Mouse (Mus musculus): Measurements from ENCODE around the gene Vpreb2. TPM values are rescaled to one million over a fixed set of nuclear protein-coding genes. Genes with fewer than 3 reads are reported as not detected.
"Not testable (repeated sequence)": the region's sequence is repeated elsewhere in the genome, so short reads cannot be mapped to it uniquely, and the experiment has no call there.

Vpreb2 gene
- polyA plus RNA-seq, 1 experiment, result not detected

- Histone ChIP-seq H3K4me3 (replicated peaks) (no peak overlapping the region), H3K9me3 (ENCODE audit: control insufficient read depth, low read length) (peaks cover 7% of the 10 kb centered on the region), H3K4me1 (ENCODE audit: control insufficient read depth) (peaks cover 8% of the 10 kb centered on the region), H3K27me3 (ENCODE audit: control insufficient read depth) (no peaks in the 10 kb centered on the region), H3K36me3 (ENCODE audit: control insufficient read depth) (no peaks in the 10 kb centered on the region)
- TF ChIP-seq TAL1 (IDR thresholded peaks at IDR 0.05; ENCODE audit: low read length) (no peak), GATA1 (IDR thresholded peaks at IDR 0.05; ENCODE audit: low read length) (no peak)
These were observed 4.8 kb downstream of the Vpreb2 start for GRCm38 (mm10) chr16:17985078-17985477.

GRCm38 (mm10) chr16:17986456-17987132 is 6.4 kb downstream of the Vpreb2 start:
- Histone ChIP-seq H3K4me3 (replicated peaks) (no peak overlapping the region), H3K9me3 (ENCODE audit: control insufficient read depth, low read length) (peaks cover 15% of the 10 kb centered on the region), H3K36me3 (ENCODE audit: control insufficient read depth) (no peaks in the 10 kb centered on the region), H3K27me3 (ENCODE audit: control insufficient read depth) (no peaks in the 10 kb centered on the region), H3K4me1 (ENCODE audit: control insufficient read depth) (peaks cover 8% of the 10 kb centered on the region)
- TF ChIP-seq TAL1 (IDR thresholded peaks at IDR 0.05; ENCODE audit: low read length), result no peak

GRCm38 (mm10) chr16:17987703-17988102 is 7.5 kb downstream of the Vpreb2 start:
- no peak for TF ChIP-seq GATA1 (IDR thresholded peaks at IDR 0.05; ENCODE audit: low read length)
- TF ChIP-seq TAL1 (IDR thresholded peaks at IDR 0.05; ENCODE audit: low read length), result no peak
- Histone ChIP-seq H3K9me3 (ENCODE audit: control insufficient read depth, low read length) (peaks cover 24% of the 10 kb centered on the region), H3K27me3 (ENCODE audit: control insufficient read depth) (no peaks in the 10 kb centered on the region), H3K4me1 (ENCODE audit: control insufficient read depth) (peaks cover 8% of the 10 kb centered on the region), H3K36me3 (ENCODE audit: control insufficient read depth) (no peaks in the 10 kb centered on the region), H3K4me3 (replicated peaks) (no peak overlapping the region)

GRCm38 (mm10) chr16:17992321-17992720 is 12.1 kb downstream of the Vpreb2 start:
- H3K36me3 ChIP-seq (ENCODE audit: control insufficient read depth), result not testable (repeated sequence)
- peaks cover 24% of the 10 kb centered on the region for H3K9me3 ChIP-seq (ENCODE audit: control insufficient read depth, low read length)

GRCm38 (mm10) chr16:17999668-18000067 is 19.4 kb downstream of the Vpreb2 start:
- H3K9me3 ChIP-seq (ENCODE audit: control insufficient read depth, low read length), result no peaks in the 10 kb centered on the region
- H3K4me3 ChIP-seq (replicated peaks), result no peak overlapping the region
- H3K36me3 ChIP-seq (ENCODE audit: control insufficient read depth), result no peaks in the 10 kb centered on the region
- H3K4me1 ChIP-seq (ENCODE audit: control insufficient read depth), result no peaks in the 10 kb centered on the region
- peaks cover 1% of the 10 kb centered on the region; the same call in 1 of the 2 replicates for H3K27me3 ChIP-seq (ENCODE audit: control insufficient read depth)
- TF ChIP-seq TAL1 (IDR thresholded peaks at IDR 0.05; ENCODE audit: low read length) (no peak), GATA1 (IDR thresholded peaks at IDR 0.05; ENCODE audit: low read length) (no peak)

More at GRCm38 (mm10) chr16:17992321-17992720, 12.1 kb downstream of the Vpreb2 start:
- not testable (repeated sequence) for H3K4me1 ChIP-seq (ENCODE audit: control insufficient read depth); H3K4me3 ChIP-seq (replicated peaks); H3K27me3 ChIP-seq (ENCODE audit: control insufficient read depth)

- Histone ChIP-seq H3K27me3 (ENCODE audit: control insufficient read depth) (peaks cover 2% of the 10 kb centered on the region; the same call in 1 of the 2 replicates), H3K4me3 (replicated peaks) (no peak overlapping the region), H3K9me3 (ENCODE audit: control insufficient read depth, low read length) (no peaks in the 10 kb centered on the region), H3K36me3 (ENCODE audit: control insufficient read depth) (no peaks in the 10 kb centered on the region), H3K4me1 (ENCODE audit: control insufficient read depth) (no peaks in the 10 kb centered on the region)
- TF ChIP-seq GATA1 (IDR thresholded peaks at IDR 0.05; ENCODE audit: low read length), result no peak
- no peak for TF ChIP-seq TAL1 (IDR thresholded peaks at IDR 0.05; ENCODE audit: low read length)
These were observed 24.4 kb downstream of the Vpreb2 start for GRCm38 (mm10) chr16:18004589-18004988.

GRCm38 (mm10) chr16:18007083-18007482 is 26.9 kb downstream of the Vpreb2 start:
- H3K36me3 ChIP-seq (ENCODE audit: control insufficient read depth), result no peaks in the 10 kb centered on the region
- peaks cover 4% of the 10 kb centered on the region for H3K27me3 ChIP-seq (ENCODE audit: control insufficient read depth)
- no peaks in the 10 kb centered on the region for H3K4me1 ChIP-seq (ENCODE audit: control insufficient read depth)
- no peaks in the 10 kb centered on the region for H3K9me3 ChIP-seq (ENCODE audit: control insufficient read depth, low read length)
- TF ChIP-seq TAL1 (IDR thresholded peaks at IDR 0.05; ENCODE audit: low read length), result no peak
- no peak for TF ChIP-seq GATA1 (IDR thresholded peaks at IDR 0.05; ENCODE audit: low read length)
- H3K4me3 ChIP-seq (replicated peaks), result no peak overlapping the region

- Histone ChIP-seq H3K9me3 (ENCODE audit: control insufficient read depth, low read length) (peaks cover 2% of the 10 kb centered on the region; the same call in 1 of the 2 replicates), H3K4me1 (ENCODE audit: control insufficient read depth) (no peaks in the 10 kb centered on the region), H3K4me3 (replicated peaks) (no peak overlapping the region), H3K27me3 (ENCODE audit: control insufficient read depth) (peaks cover 2% of the 10 kb centered on the region; the same call in 1 of the 2 replicates), H3K36me3 (ENCODE audit: control insufficient read depth) (no peaks in the 10 kb centered on the region)
- no peak for TF ChIP-seq TAL1 (IDR thresholded peaks at IDR 0.05; ENCODE audit: low read length)
- TF ChIP-seq GATA1 (IDR thresholded peaks at IDR 0.05; ENCODE audit: low read length), result no peak
These were observed 30.9 kb downstream of the Vpreb2 start for GRCm38 (mm10) chr16:18011101-18011500.

- not testable (repeated sequence) for H3K36me3 ChIP-seq (ENCODE audit: control insufficient read depth); H3K9me3 ChIP-seq (ENCODE audit: control insufficient read depth, low read length); H3K27me3 ChIP-seq (ENCODE audit: control insufficient read depth); H3K4me3 ChIP-seq (replicated peaks); H3K4me1 ChIP-seq (ENCODE audit: control insufficient read depth)
These were observed 36.3 kb downstream of the Vpreb2 start for GRCm38 (mm10) chr16:18016482-18016881.

Data from erythroblast, embryonic 14.5 days (primary cell).